Mouse (Mus musculus): ENCODE results near the gene Ccdc191.

DNA sequence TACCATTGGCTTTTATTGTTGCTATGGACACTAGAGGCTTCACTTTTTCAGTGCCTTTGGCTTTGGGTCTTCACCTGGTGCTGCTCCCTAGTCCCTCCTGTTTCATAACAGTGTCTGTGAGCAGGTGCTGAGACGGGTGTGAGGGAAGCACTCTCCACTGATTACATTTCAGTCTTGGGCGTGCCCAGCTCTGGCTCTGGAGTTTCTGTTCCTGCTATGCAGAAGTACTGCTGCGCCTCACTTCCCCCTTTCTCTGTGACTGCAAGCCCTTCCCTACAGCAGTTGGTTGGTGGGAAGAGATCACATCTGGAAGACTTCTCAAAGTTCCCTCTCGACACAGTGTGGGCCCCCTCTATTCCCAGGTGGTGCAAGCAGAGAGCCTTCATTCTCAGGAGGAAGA is 62.0 kb downstream of the Ccdc191 start:
- TF ChIP-seq POLR2A (IDR thresholded peaks at IDR 0.05; ENCODE audit: insufficient read depth, low read depth, low read length) (no peak), CTCF (IDR thresholded peaks at IDR 0.05) (no peak), EP300 (IDR thresholded peaks at IDR 0.05; ENCODE audit: insufficient read depth, low read depth, low read length) (no peak)
